Comparison of ENCODE assay signal across 9 mouse cellular contexts in genomic region chr4:101496188-101496533, GRCm38 (mm10). TPM values are rescaled to one million over a fixed set of nuclear protein-coding genes. Genes with fewer than 3 reads are reported as not detected.
DNase-seq lines count a peak whose midpoint lies in the region; ATAC-seq and TF ChIP-seq lines count a peak whose summit lies in the region.
"Had no signal": no experiment of that assay in that cellular context is flagged by ENCODE, and none has a peak within 500 bp of the region (broad histone marks: within the 10 kb centered on the region; RNA-seq: fewer than 3 reads in every experiment).

No protein-coding gene starts in this region.

- H3K4me2 ChIP-seq in heart, embryonic 12.5 days, result peak overlapping the region; percentile 96
- H3K4me2 ChIP-seq in forebrain, embryonic 15.5 days (replicated peaks), result peak overlapping the region; percentile 99
- H3K4me2 ChIP-seq in liver, embryonic 16.5 days (ENCODE audit: low read depth, low read length), result peak overlapping the region; percentile 65

- no peak for DNase-seq in heart, adult 18-20 months
- DNase-seq in embryo, embryonic 11 days, result no peak
- DNase-seq in spleen, postnatal 36 days (ENCODE audit: low spot score in 2 of 2), result no peak
- no peak for DNase-seq in left cerebral cortex, adult 8-10 months (ENCODE audit: low spot score in 2 of 2)

- H3K27ac ChIP-seq in heart, embryonic 12.5 days (ENCODE audit: poor library complexity, severe bottlenecking), result no peak overlapping the region
- no peak overlapping the region for H3K27ac ChIP-seq in ES-Bruce4 (ENCODE audit: insufficient read depth, low read length)
- H3K27ac ChIP-seq in forebrain, embryonic 15.5 days (replicated peaks), result no peak overlapping the region
- no peak overlapping the region for H3K27ac ChIP-seq in liver, embryonic 16.5 days (ENCODE audit: low read length)

- TF ChIP-seq EP300 in ES-Bruce4 (IDR thresholded peaks at IDR 0.05; ENCODE audit: insufficient read depth, low read depth, low read length), result no peak

- peak overlapping the region; percentile 64 for H3K4me3 ChIP-seq in heart, embryonic 12.5 days
- H3K4me3 ChIP-seq in ES-Bruce4 (ENCODE audit: low read depth, low read length), result peak overlapping the region; percentile 91
- H3K4me3 ChIP-seq in forebrain, embryonic 15.5 days, result peak overlapping the region; percentile 70
- peak overlapping the region; percentile 46 for H3K4me3 ChIP-seq in liver, embryonic 16.5 days (ENCODE audit: low read depth, low read length)
- H3K4me3 ChIP-seq: erythroblast, embryonic 14.5 days had no signal

- H3K27me3 ChIP-seq in heart, embryonic 12.5 days (replicated peaks), result peaks cover 49% of the 10 kb centered on the region
- H3K27me3 ChIP-seq in ES-Bruce4 (ENCODE audit: control insufficient read depth, insufficient read depth, low read length, poor library complexity, severe bottlenecking), result no peaks in the 10 kb centered on the region; the same call in 1 of the 2 replicates
- peaks cover 26% of the 10 kb centered on the region for H3K27me3 ChIP-seq in forebrain, embryonic 15.5 days
- H3K27me3 ChIP-seq in liver, embryonic 16.5 days (ENCODE audit: control insufficient read depth, insufficient read depth, low read depth, low read length), result peaks cover 40% of the 10 kb centered on the region

- H3K36me3 ChIP-seq in heart, embryonic 12.5 days, result no peaks in the 10 kb centered on the region
- no peaks in the 10 kb centered on the region for H3K36me3 ChIP-seq in ES-Bruce4 (ENCODE audit: control insufficient read depth, insufficient read depth, low read length, poor library complexity, severe bottlenecking)
- H3K36me3 ChIP-seq in forebrain, embryonic 15.5 days, result no peaks in the 10 kb centered on the region
- no peaks in the 10 kb centered on the region for H3K36me3 ChIP-seq in liver, embryonic 16.5 days (ENCODE audit: control insufficient read depth, insufficient read depth)

- TF ChIP-seq POLR2A in ES-Bruce4 (IDR thresholded peaks at IDR 0.05; ENCODE audit: insufficient read depth, low read length), result no peak

- ATAC-seq in heart, embryonic 12.5 days (ENCODE audit: insufficient number of reproducible peaks, low FRiP score), result 0 out of 2 replicates have a peak, but pooled peaks have one; percentile 9
- ATAC-seq in forebrain, embryonic 15.5 days (replicated peaks), result peak; percentile 59; the same call in 1 of the 2 replicates
- ATAC-seq in liver, embryonic 16.5 days (ENCODE audit: low read depth), result no peak

- no peaks in the 10 kb centered on the region; the same call in 1 of the 2 replicates for H3K4me1 ChIP-seq in heart, embryonic 12.5 days (replicated peaks)
- H3K4me1 ChIP-seq in ES-Bruce4 (ENCODE audit: control insufficient read depth, insufficient read depth, low read length), result no peaks in the 10 kb centered on the region
- peaks cover 11% of the 10 kb centered on the region for H3K4me1 ChIP-seq in forebrain, embryonic 15.5 days
- H3K4me1 ChIP-seq in liver, embryonic 16.5 days (ENCODE audit: control insufficient read depth, low read depth, low read length), result no peaks in the 10 kb centered on the region

- no peaks in the 10 kb centered on the region for H3K9me3 ChIP-seq in heart, embryonic 12.5 days (replicated peaks)
- H3K9me3 ChIP-seq in ES-Bruce4 (replicated peaks; ENCODE audit: control insufficient read depth, insufficient read depth, low read length, poor library complexity, severe bottlenecking), result no peaks in the 10 kb centered on the region
- no peaks in the 10 kb centered on the region for H3K9me3 ChIP-seq in forebrain, embryonic 15.5 days
- no peaks in the 10 kb centered on the region for H3K9me3 ChIP-seq in liver, embryonic 16.5 days (replicated peaks; ENCODE audit: control insufficient read depth, low read length)

- WGBS in heart, embryonic 12.5 days, result 2% methylated on average over 28 of the region's 28 CpGs
- 1% methylated on average over 28 of the region's 28 CpGs for WGBS in forebrain, embryonic 15.5 days
- WGBS in liver, embryonic 16.5 days (ENCODE audit: insufficient replicate concordance), result 2% methylated on average over 28 of the region's 28 CpGs

- TF ChIP-seq CTCF in ES-Bruce4 (IDR thresholded peaks at IDR 0.05; ENCODE audit: low read depth, low read length), result no peak

- peak overlapping the region; percentile 63 for H3K9ac ChIP-seq in heart, embryonic 12.5 days
- H3K9ac ChIP-seq in ES-Bruce4 (ENCODE audit: low read depth, poor library complexity, severe bottlenecking), result peak overlapping the region; percentile 83
- H3K9ac ChIP-seq in forebrain, embryonic 15.5 days (replicated peaks), result peak overlapping the region; percentile 61
- no peak overlapping the region for H3K9ac ChIP-seq in liver, embryonic 16.5 days (ENCODE audit: low read depth, low read length)

RNA-seq across cellular contexts. Expression of gene Dnajc6, which starts 0.3 kb away (rescaled TPM):
- polyA plus RNA-seq in heart, embryonic 12.5 days (2016; fragmentation: Nextera tagmentation; extraction: Ambion mirVana), result 0.26 and 0.45 TPM in 2 replicates
- under 1 TPM; 0.51 to 0.74 TPM for total RNA-seq in heart, adult 18-20 months (2021)
- 11.3 and 15.5 TPM in 2 replicates for polyA plus RNA-seq in ES-Bruce4 (2011; ENCODE audit: insufficient read depth, insufficient read length, low read depth, missing spikeins)
- polyA plus RNA-seq in forebrain, embryonic 15.5 days (2015; fragmentation: Nextera tagmentation; extraction: Ambion mirVana), result 24.5 and 26.2 TPM in 2 replicates
- polyA plus RNA-seq in liver, embryonic 16.5 days (2015; fragmentation: Nextera tagmentation; extraction: Ambion mirVana), result 0.13 and 0.26 TPM in 2 replicates
- total RNA-seq in left cerebral cortex, adult 8-10 months (2022), result 100 to 1,000 TPM; 274 to 346 (median 317) TPM
- polyA plus RNA-seq: erythroblast, embryonic 14.5 days had no signal
